In the genomic region with DNA sequence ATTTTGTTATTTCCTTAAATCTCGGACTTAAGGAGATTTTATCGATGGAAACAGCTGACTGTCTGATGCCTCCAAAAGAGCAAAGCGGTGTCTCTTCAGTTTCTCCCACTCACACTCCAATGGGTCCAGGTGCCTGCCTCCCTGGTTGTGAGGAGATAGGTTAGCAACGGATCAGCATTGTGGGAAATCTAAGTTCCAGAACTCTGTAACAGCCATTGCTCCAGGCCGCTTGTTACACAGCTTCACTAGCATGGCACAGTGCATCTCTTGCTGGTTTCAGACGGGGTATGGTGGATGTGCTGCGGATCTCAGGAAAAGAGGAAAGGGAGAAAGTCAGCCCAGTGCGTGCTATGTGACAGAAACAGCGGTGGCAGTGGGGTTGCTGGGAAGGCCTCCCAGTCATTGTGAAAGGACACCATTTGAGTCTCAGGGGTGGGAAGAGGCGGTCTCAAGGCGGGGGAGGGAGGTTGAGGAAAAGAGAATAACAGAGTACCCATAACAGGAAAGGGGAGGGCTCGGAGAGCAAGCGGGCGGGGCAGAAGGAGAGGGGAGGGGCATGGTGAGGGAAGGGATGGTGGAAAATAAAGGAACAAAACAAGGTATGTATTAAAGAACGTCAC, we compare ENCODE assay signal across 1 mouse cellular context.
TF ChIP-seq lines count a peak whose summit lies in the region.

TSS of gene 4930579F01Rik (minus strand) at position 143 of the 620 bp plus-strand sequence.

TF ChIP-seq in CH12.LX, 34 proteins besides CTCF, POLR2A, EP300 and RAD21 (continued from another document):
- TF ChIP-seq MAX (IDR thresholded peaks at IDR 0.05; ENCODE audit: low read length) (0 out of 2 replicates have a peak, but pooled peaks have one; percentile 18), JUND (conservative IDR thresholded peaks at IDR 0.05; ENCODE audit: low read depth, low read length) (0 out of 2 replicates have a peak, but pooled peaks have one; percentile 31)
